Mouse (Mus musculus) myocyte (in vitro differentiated cells): ENCODE measurements around the gene BC107364.

Source experiments
- CEBPB ChIP-seq: IDR thresholded peaks from 2 replicates; pipeline ENCODE4 v1.6.1; 2011; ENCODE audit warnings: mild to moderate bottlenecking, moderate library complexity; ENCODE audit not compliant: poor library complexity, insufficient read depth, severe bottlenecking
- MAX ChIP-seq: IDR thresholded peaks from one replicate; pipeline ENCODE4 v1.6.1; 2011; ENCODE audit warnings: low read depth, mild to moderate bottlenecking, control low read depth
- MYOD1 ChIP-seq, 3 experiments: IDR thresholded peaks; one replicate each; pipeline ENCODE4 v1.6.1; 2011; ENCODE audit warnings: control low read depth in 2 of 3, low read depth in 2 of 3, mild to moderate bottlenecking in 2 of 3, moderate library complexity in 1 of 3; ENCODE audit not compliant: insufficient read length in 2 of 3, control insufficient read depth in 1 of 3
- MYOG ChIP-seq, 3 experiments: IDR thresholded peaks; one replicate each; pipeline ENCODE4 v1.6.1; 2011; ENCODE audit warnings: control low read depth in 2 of 3, low read depth in 2 of 3, mild to moderate bottlenecking in 2 of 3; ENCODE audit not compliant: insufficient read length in 2 of 3, control insufficient read depth in 1 of 3, insufficient read depth in 1 of 3
- POLR2A ChIP-seq: IDR thresholded peaks from one replicate; pipeline ENCODE4 v1.6.1; 2011; ENCODE audit warnings: low read depth, mild to moderate bottlenecking, control low read depth, moderate library complexity; ENCODE audit not compliant: insufficient read length
- POLR2AphosphoS2 ChIP-seq: IDR thresholded peaks from one replicate; pipeline ENCODE4 v1.6.1; 2011; ENCODE audit warnings: low read depth, control low read depth; ENCODE audit not compliant: insufficient read length
- REST ChIP-seq: IDR thresholded peaks from one replicate; pipeline ENCODE4 v1.6.1; 2011; ENCODE audit warnings: mild to moderate bottlenecking, control low read depth, moderate library complexity; ENCODE audit not compliant: insufficient read depth, insufficient read length
- SRF ChIP-seq: IDR thresholded peaks from one replicate; pipeline ENCODE4 v1.6.1; 2011; ENCODE audit warnings: low read depth; ENCODE audit not compliant: control insufficient read depth, insufficient read length
- TCF12 ChIP-seq: IDR thresholded peaks from one replicate; pipeline ENCODE4 v1.6.1; 2011; ENCODE audit warnings: mild to moderate bottlenecking, control low read depth; ENCODE audit not compliant: poor library complexity, insufficient read depth, severe bottlenecking
- USF1 ChIP-seq: IDR thresholded peaks from one replicate; pipeline ENCODE4 v1.6.1; 2011; ENCODE audit warnings: low read depth, mild to moderate bottlenecking, control low read depth, moderate library complexity

DNA sequence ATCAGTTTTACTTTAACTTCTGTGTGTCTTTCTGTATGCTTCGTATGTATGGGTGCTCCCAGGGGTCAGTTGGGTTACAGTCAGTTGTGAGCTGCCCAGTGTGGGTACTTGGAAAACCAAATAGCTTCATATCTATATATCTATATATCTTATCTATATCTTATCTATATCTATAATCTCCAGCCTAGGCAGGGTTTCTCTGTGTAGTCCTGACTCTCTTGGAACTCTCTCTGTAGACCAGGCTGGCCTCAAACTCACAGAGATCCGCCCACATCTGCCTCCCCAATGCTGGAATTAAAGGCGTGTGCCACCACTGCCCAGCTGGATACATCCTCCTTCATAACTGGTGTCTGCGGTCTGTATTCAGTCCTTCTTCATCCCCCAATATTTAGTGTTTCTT, 25.8 kb downstream of the BC107364 start:
- TF ChIP-seq MYOD1 (IDR thresholded peaks at IDR 0.05; ENCODE audit: control insufficient read depth in 1 of 3, insufficient read length in 2 of 3, low read depth in 2 of 3) (no peak), TCF12 (no peak), MAX (no peak), POLR2A (no peak), CEBPB (no peak), POLR2AphosphoS2 (no peak), REST (no peak), USF1 (no peak), SRF (no peak), MYOG (IDR thresholded peaks at IDR 0.05; ENCODE audit: control insufficient read depth in 1 of 3, insufficient read depth in 1 of 3, insufficient read length in 2 of 3, low read depth in 2 of 3) (no peak)
